Mouse (Mus musculus) spleen, adult 10 weeks (tissue): ENCODE results near the gene Senp3. TPM values are rescaled to one million over a fixed set of nuclear protein-coding genes. Genes with fewer than 3 reads are reported as not detected.

Source experiments
- polyA plus RNA-seq: library from polyadenylated mRNA; stranded (reverse); fragments of 350-450 nt; fragmentation: Illumina TruSeq; extraction: RNeasy Lipid Tissue Mini Kit (QIAGEN cat#74804); gene quantifications from one replicate; pipeline ENCODE4 v1.2.3, GENCODE M21; 2015; ENCODE audit warnings: low replicate concordance; ENCODE audit not compliant: insufficient read depth

Gene Senp3
- 194 TPM for polyA plus RNA-seq

GRCm38 (mm10) chr11:69681314-69682208, at the start of gene Senp3:
Gene Senp3 (minus strand): TSS chr11:69682084.

GRCm38 (mm10) chr11:69695361-69696181, 13.7 kb upstream of the Senp3 start, which contains the start of the genes Tnfsf12 and Tnfsfm13:
Gene Tnfsf12 (minus strand): TSS chr11:69695849.
Gene Tnfsfm13 (minus strand): TSS chr11:69696098.

GRCm38 (mm10) chr11:69685526-69686148, 3.8 kb upstream of the Senp3 start, which contains the start of gene Tnfsf13:
Gene Tnfsf13 (minus strand): TSS chr11:69685784.

DNA sequence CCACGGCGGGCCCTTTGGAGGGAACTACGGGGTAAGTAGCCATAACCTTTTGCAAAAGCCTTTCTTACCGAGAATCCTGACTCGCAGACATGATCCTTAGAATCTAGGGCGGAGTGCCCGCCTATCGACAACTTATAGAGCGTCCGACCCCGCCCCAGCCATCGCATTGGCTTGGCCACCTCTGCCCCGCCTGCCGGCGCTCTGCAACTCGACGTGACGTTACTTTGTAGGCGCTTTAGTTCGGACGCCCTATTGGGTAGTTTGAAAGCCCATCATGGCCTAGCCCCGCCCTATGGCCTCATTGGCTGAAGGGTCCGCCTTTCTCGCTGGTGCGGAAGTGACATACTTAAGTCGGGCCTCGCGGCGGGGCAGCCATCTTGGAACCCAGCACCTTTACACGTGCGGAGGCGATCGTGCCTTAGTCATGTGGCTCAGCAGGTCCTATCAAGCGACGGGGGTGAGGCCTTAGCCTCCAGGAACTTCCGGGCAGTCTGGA, 9.6 kb downstream of the Senp3 start, which contains the start of gene Eif4a1:
TSS of gene Eif4a1 (minus strand) at position 213 of the 496 bp plus-strand sequence.

GRCm38 (mm10) chr11:69665961-69666664, 15.8 kb downstream of the Senp3 start, which contains the start of gene Cd68:
Gene Cd68 (minus strand): TSS chr11:69666153.

GRCm38 (mm10) chr11:69662213-69662966, 19.5 kb downstream of the Senp3 start, which contains the start of gene Mpdu1:
Gene Mpdu1 (minus strand): TSS chr11:69662642.

DNA sequence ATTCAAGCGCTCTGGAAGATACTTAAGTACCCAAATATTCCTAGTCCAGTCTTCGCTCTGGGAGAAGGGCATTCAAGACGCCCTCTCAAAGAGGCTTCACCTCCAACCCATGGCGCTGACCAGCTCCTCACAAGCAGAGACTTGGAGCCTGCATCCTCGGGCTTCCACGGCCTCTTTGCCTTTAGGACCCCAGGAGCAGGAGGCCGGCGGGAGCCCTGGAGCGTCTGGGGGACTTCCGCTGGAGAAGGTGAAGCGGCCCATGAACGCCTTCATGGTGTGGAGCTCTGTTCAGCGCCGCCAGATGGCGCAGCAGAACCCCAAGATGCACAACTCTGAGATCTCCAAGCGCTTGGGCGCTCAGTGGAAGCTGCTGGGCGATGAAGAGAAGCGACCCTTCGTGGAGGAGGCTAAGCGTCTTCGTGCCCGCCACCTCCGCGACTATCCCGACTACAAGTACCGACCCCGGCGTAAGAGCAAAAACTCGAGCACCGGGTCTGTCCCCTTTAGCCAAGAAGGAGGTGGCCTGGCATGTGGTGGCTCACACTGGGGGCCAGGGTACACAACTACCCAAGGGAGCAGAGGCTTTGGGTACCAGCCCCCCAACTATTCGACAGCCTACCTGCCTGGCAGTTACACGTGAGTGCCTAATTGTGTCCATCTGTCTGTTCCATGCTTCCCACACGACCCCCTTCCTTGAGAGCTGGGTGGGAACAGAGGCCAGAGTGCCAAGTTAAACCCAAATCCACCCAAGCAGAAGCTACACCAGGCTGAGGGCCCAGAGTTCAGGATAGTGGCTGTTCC, 26.4 kb downstream of the Senp3 start, which contains the start of gene Sox15:
TSS of gene Sox15 (plus strand) at position 51 of the 801 bp plus-strand sequence.

DNA sequence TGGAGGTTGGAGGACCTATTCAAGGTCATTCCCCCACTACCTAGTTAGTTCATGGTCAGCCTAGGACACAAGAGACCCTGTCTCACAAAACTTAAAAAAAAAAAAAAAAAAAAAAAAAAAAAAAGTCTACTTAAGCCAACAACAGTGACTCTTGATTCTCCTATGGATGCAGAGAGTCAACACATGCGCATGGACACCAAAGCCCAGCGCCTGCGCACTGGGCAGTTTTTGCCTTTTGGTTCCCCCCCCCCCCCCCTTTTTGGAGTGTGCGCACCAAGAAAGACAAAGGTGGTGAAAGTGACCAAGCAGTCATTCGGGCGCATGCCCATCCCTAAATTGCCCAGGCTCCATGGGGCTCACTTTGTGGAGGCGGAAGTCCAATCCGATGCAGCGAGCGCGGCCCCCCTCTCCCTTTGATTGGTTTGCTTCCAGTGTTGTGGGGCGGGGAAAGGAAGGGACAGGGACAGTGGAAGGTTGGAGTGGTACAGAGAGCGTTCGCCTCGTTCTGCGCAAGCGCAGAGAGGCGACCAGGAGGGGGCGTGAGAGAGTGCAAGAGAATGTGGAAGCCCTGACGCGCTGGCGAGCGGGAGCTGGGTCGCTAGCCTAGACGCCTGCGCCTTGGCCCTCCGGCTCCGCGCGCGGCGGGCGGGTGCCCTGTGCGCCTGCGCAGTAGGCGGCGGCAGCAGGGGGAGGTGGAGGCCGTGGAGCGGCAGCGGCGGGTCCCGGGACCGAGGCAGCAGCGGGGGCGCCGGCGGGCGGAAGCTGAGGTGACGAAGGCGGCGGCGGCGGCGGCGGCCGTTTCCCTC, 49.4 kb downstream of the Senp3 start, which contains the start of gene Fxr2:
TSS of gene Fxr2 (plus strand) at position 707 of the 806 bp plus-strand sequence.

Other genes starting within 250 kb of the Senp3 start
- gene Dnah2, start 133.0 kb downstream of the Senp3 start, polyA plus RNA-seq, result 0.51 TPM
- 0.88 TPM for gene Efnb3, start 121.9 kb downstream of the Senp3 start, polyA plus RNA-seq
- gene Wrap53, start 101.8 kb downstream of the Senp3 start, polyA plus RNA-seq, result 7.7 TPM
- 99.7 TPM for gene Trp53, start 101.7 kb downstream of the Senp3 start, polyA plus RNA-seq
- 15.0 TPM for gene Atp1b2, start 76.1 kb downstream of the Senp3 start, polyA plus RNA-seq
- not detected for gene Shbg, start 64.2 kb downstream of the Senp3 start, polyA plus RNA-seq
- 3.1 TPM for gene Sat2, start 60.1 kb downstream of the Senp3 start, polyA plus RNA-seq
- gene Fxr2, start 49.1 kb downstream of the Senp3 start, polyA plus RNA-seq, result 49.8 TPM
- not detected for gene Sox15, start 26.8 kb downstream of the Senp3 start, polyA plus RNA-seq
- 58.3 TPM for gene Mpdu1, start 19.4 kb downstream of the Senp3 start, polyA plus RNA-seq
- gene Cd68, start 15.9 kb downstream of the Senp3 start, polyA plus RNA-seq, result 75.0 TPM
- gene Eif4a1, start 9.7 kb downstream of the Senp3 start, polyA plus RNA-seq, result 820 TPM
- gene Tnfsf13, start 3.7 kb upstream of the Senp3 start, polyA plus RNA-seq, result 17.3 TPM
- gene Tnfsf12, start 13.8 kb upstream of the Senp3 start, polyA plus RNA-seq, result 12.0 TPM
- gene Tnfsfm13, start 14.0 kb upstream of the Senp3 start, polyA plus RNA-seq, result 7.2 TPM
- gene Polr2a, start 76.6 kb upstream of the Senp3 start, polyA plus RNA-seq, result 121 TPM
- gene Slc35g3, start 79.9 kb upstream of the Senp3 start, polyA plus RNA-seq, result not detected
- gene Zbtb4, start 83.8 kb upstream of the Senp3 start, polyA plus RNA-seq, result 27.8 TPM
- gene Chrnb1, start 113.9 kb upstream of the Senp3 start, polyA plus RNA-seq, result 10.8 TPM
- 2.2 TPM for gene Fgf11, start 119.8 kb upstream of the Senp3 start, polyA plus RNA-seq
- gene Tmem102, start 123.5 kb upstream of the Senp3 start, polyA plus RNA-seq, result not detected
- gene Gm39566, start 133.2 kb upstream of the Senp3 start, polyA plus RNA-seq, result not detected
- not detected for gene Spem2, start 136.4 kb upstream of the Senp3 start, polyA plus RNA-seq
- gene Spem1, start 140.1 kb upstream of the Senp3 start, polyA plus RNA-seq, result not detected
- 4.4 TPM for gene Nlgn2, start 155.7 kb upstream of the Senp3 start, polyA plus RNA-seq
- 87.3 TPM for gene Tmem256, start 156.4 kb upstream of the Senp3 start, polyA plus RNA-seq
- gene Plscr3, start 164.3 kb upstream of the Senp3 start, polyA plus RNA-seq, result 11.9 TPM
- 0.26 TPM for gene Tnk1, start 176.6 kb upstream of the Senp3 start, polyA plus RNA-seq
- not detected for gene Tmem95, start 195.9 kb upstream of the Senp3 start, polyA plus RNA-seq
- 4.5 TPM for gene Kctd11, start 199.3 kb upstream of the Senp3 start, polyA plus RNA-seq
- gene Acap1, start 213.5 kb upstream of the Senp3 start, polyA plus RNA-seq, result 190 TPM
- 3.1 TPM for gene 2810408A11Rik, start 218.9 kb upstream of the Senp3 start, polyA plus RNA-seq
- gene Neurl4, start 219.0 kb upstream of the Senp3 start, polyA plus RNA-seq, result 19.6 TPM
- gene Gps2, start 231.8 kb upstream of the Senp3 start, polyA plus RNA-seq, result 80.2 TPM
- 389 TPM for gene Eif5a, start 239.9 kb upstream of the Senp3 start, polyA plus RNA-seq